Mouse (Mus musculus): ENCODE data around the gene Cab39l. TPM values are rescaled to one million over a fixed set of nuclear protein-coding genes. Genes with fewer than 3 reads are reported as not detected.

Gene Cab39l
- total RNA-seq, 2 experiments from 2014 or later, result 22.0 TPM

- DNase-seq, result no peak
Measured at GRCm38 (mm10) chr14:59630096-59630495, 189.3 kb downstream of the Cab39l start.

- DNase-seq, result no peak
Measured at GRCm38 (mm10) chr14:59632067-59632466, 191.3 kb downstream of the Cab39l start.

- DNase-seq, result no peak
Measured at GRCm38 (mm10) chr14:59633295-59633898, 192.6 kb downstream of the Cab39l start.

- no peak for DNase-seq
Measured at GRCm38 (mm10) chr14:59633988-59634387, 193.2 kb downstream of the Cab39l start.

Other genes starting within 250 kb of the Cab39l start
- 10 to 100 TPM; 13.7 to 14.2 TPM for gene Rcbtb1, start 239.8 kb upstream of the Cab39l start, total RNA-seq (2021)
- not detected for gene Gm6904, start 180.8 kb upstream of the Cab39l start, total RNA-seq (2021)
- gene Phf11a, start 143.4 kb upstream of the Cab39l start, total RNA-seq (2021), result under 1 TPM; 0.35 to 0.46 TPM
- gene Phf11b, start 99.6 kb upstream of the Cab39l start, total RNA-seq (2021), result under 1 TPM; 0.77 to 0.98 TPM
- 1 to 10 TPM; 5.0 to 5.6 TPM for gene Phf11d, start 75.5 kb upstream of the Cab39l start, total RNA-seq (2021)
- 1 to 10 TPM in 1 of 2 experiments, under 1 TPM in 1; 0.65 to 1.2 TPM for gene Phf11c, start 45.6 kb upstream of the Cab39l start, total RNA-seq (2021)
- 10 to 100 TPM in 1 of 2 experiments, 1 to 10 TPM in 1; 5.4 to 10.1 TPM for gene Setdb2, start 88 bp upstream of the Cab39l start, total RNA-seq (2021)
- gene Cdadc1, start 157.0 kb downstream of the Cab39l start, total RNA-seq (2021), result 10 to 100 TPM; 51.5 to 56.0 TPM
- 1 to 10 TPM; 1.1 to 1.2 TPM for gene Shisa2, start 184.3 kb downstream of the Cab39l start, total RNA-seq (2021)

All from heart, adult 18-20 months (tissue).